Mouse (Mus musculus) adrenal gland, postnatal 36 days (tissue): ENCODE results near the gene Gm49721. TPM values are rescaled to one million over a fixed set of nuclear protein-coding genes. Genes with fewer than 3 reads are reported as not detected.
"Not testable (repeated sequence)": the region's sequence is repeated elsewhere in the genome, so short reads cannot be mapped to it uniquely, and the experiment has no call there.

Experiments
- DNase-seq, 2 experiments: peaks; one replicate each; pipeline ENCODE4 v3.0.0; 2021; ENCODE audit warnings: mixed read lengths in 1 of 2
- total RNA-seq, 2 experiments: library from RNA; stranded (reverse); gene quantifications; 2 replicates each; pipeline ENCODE4 v1.2.3; 2021

Gene Gm49721
- total RNA-seq, 2 experiments from 2014 or later = 0.43 TPM; not detected in 1

DNA sequence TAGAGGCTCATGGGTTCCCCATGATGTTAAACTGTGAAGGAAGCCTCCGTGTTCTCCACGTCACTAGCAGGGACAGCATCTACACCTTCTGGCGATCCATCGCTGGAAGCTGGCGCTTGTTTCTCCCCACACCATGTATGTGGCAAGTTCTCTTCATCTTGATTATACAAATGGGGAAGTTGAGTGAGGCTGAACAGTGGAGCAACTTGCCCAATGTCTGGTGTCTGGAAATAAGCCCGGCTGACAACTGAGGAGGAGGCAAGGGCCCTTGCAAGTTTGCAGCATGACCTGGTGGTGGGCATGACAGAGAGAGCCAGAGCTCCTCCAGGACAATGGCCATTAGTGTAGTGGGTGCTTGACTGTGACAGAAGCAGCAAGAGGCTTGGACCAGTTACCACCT, 96.8 kb downstream of the Gm49721 start:
- DNase-seq = not testable (repeated sequence)

DNA sequence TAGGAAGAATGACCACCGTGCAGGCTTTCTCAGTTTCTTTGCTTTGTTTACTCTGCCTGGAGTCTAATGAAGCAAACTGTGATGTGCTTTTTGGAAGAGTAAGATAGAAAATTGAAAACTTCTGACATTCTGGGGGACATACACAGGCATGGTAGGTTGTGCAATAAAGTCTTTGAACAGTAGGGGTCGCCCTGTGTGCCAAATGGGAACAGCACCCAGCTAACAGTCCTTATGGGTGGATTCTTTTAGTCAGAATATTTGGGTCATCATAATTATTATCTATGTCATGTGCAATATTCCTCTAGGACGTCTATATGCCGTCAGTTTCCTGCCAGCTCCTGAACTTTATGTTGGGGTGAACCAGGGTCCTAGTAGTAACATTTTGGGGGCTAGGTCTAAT, 100.9 kb downstream of the Gm49721 start:
- DNase-seq = peak; percentile 58 to 75

DNA sequence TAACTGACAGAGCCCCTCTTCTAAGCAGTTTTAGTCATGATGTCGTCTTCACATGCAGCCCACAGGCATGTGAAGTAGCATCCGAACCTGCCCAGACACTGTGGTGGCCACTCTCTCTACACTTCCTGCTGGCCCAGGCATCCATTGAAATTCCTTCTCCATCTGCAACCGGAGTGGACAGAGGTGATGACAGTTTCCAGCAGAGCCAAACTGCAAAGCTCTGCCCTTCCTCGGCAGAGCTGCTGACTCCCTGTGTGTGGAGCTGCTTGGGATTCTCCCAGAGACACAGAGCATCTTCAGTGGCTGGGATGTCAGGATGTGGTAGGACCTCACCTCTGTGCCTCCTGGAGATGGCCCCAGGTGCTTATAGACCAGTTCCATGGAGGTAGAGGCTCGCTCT, 105.8 kb downstream of the Gm49721 start:
- not testable (repeated sequence) for DNase-seq

DNA sequence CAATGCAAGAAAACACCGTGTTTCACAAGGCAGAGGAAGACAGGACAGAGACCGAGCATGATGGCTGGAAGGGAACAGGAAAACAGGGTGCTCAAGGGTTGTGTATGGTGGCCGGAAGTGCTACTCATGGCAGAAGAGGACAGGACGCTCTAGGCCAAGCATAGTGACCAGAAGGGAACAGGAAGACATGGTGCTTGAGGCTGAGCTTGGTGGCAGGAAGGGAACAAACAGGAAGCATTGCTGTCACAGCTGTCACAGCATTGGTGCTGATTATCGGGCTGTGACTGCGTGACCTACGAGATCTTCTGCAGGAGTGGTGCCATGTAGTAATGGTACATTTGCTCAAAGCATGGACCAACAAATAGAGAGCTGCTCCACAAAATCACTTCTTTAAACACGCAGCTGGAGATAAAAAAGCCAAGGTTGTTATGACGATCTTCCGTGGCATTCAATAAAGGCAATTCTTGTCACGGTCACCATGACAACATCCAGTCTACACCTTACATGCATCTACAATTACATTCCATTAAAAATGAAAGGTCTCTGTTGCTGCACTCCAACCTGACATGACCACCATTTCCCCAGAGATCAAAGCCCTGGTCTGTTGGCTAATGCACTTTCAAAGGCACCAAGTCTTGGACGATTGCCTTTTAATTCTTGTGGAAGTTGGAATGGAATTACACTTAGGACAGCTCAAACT, 106.9 kb downstream of the Gm49721 start:
- not testable (repeated sequence) for DNase-seq

DNA sequence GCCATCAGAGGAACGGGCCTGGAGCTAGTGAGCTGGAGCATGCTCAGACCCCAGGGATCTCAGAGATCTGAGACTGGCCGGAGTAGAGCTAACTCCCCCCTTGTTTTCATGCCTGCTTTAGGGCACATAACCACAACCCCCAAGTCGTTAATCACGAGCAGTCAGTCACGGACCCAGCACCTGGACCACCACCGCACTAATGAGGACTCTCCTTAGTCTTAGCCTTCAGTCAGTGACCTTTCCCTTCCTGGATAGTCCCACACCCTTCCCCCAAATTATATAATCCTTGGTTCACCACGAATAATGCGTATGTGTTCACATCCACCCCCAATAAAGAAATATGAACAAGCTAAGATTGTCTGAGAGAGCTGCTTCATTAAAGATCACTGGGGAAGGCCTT, 108.1 kb downstream of the Gm49721 start:
- not testable (repeated sequence) for DNase-seq

Other genes with a start within 250 kb of the Gm49721 start
- gene Ezr, start 196.1 kb upstream of the Gm49721 start, total RNA-seq = 10 to 100 TPM; 21.9 to 27.4 TPM
- 10 to 100 TPM; 38.9 to 47.7 TPM for gene Rsph3b, start 30.2 kb upstream of the Gm49721 start, total RNA-seq
- gene Tagap1, start 17.7 kb upstream of the Gm49721 start, total RNA-seq = 10 to 100 TPM; 14.7 to 19.2 TPM
- 100 to 1,000 TPM; 415 to 511 TPM for gene Rnaset2b, start 8.3 kb upstream of the Gm49721 start, total RNA-seq
- gene Gm1604a, start 46.7 kb downstream of the Gm49721 start, total RNA-seq = not detected
- 10 to 100 TPM; 10.3 to 17.6 TPM for gene Rps6ka2, start 191.2 kb downstream of the Gm49721 start, total RNA-seq